8 mouse cellular contexts compared by ENCODE assay signal in genomic region chr11:120659509-120660300, GRCm38 (mm10). TPM values are rescaled to one million over a fixed set of nuclear protein-coding genes. Genes with fewer than 3 reads are reported as not detected.
DNase-seq lines count a peak whose midpoint lies in the region; ATAC-seq lines count a peak whose summit lies in the region.

No protein-coding gene starts in this region.

- peak; percentile 53 for DNase-seq in adrenal gland, postnatal 10 days
- DNase-seq in adrenal gland, postnatal 4 days (ENCODE audit: low spot score in 2 of 2), result no peak
- DNase-seq in R1 (ENCODE audit: low read depth, low spot score), result peak; percentile 40
- DNase-seq in left cerebral cortex, postnatal 36 days (ENCODE audit: low spot score in 2 of 2), result no peak

- H3K27me3 ChIP-seq in hindbrain, embryonic 16.5 days (replicated peaks; ENCODE audit: control insufficient read depth, insufficient read depth, low read length), result peaks cover 60% of the 10 kb centered on the region
- peaks cover 72% of the 10 kb centered on the region for H3K27me3 ChIP-seq in liver, embryonic 16.5 days (ENCODE audit: control insufficient read depth, insufficient read depth, low read depth, low read length)

- 2% methylated on average over 47 of the region's 50 CpGs for WGBS in hindbrain, embryonic 16.5 days
- WGBS in liver, embryonic 16.5 days (ENCODE audit: insufficient replicate concordance), result 6% methylated on average over 49 of the region's 50 CpGs

- intact Hi-C loops in left cerebral cortex, postnatal 36 days (cut with DNase I), result loop anchor here (2.0 to 10.0 kb wide), 2 partner anchors 53 to 115 kb away; partner anchors contain the start of genes Cenpx and Lrrc45

- H3K9ac ChIP-seq in hindbrain, embryonic 16.5 days (ENCODE audit: low read depth, low read length), result peak overlapping the region; percentile 22; the same call in 1 of the 2 replicates
- H3K9ac ChIP-seq in liver, embryonic 16.5 days (ENCODE audit: low read depth, low read length), result no peak overlapping the region

- peaks cover 2% of the 10 kb centered on the region; the same call in 1 of the 2 replicates for H3K9me3 ChIP-seq in hindbrain, embryonic 16.5 days (ENCODE audit: control insufficient read depth, low read length)
- H3K9me3 ChIP-seq in liver, embryonic 16.5 days (replicated peaks; ENCODE audit: control insufficient read depth, low read length), result no peaks in the 10 kb centered on the region

- H3K4me3 ChIP-seq in hindbrain, embryonic 16.5 days (ENCODE audit: low read length), result peak overlapping the region; percentile 39
- peak overlapping the region; percentile 27 for H3K4me3 ChIP-seq in liver, embryonic 16.5 days (ENCODE audit: low read depth, low read length)

- H3K27ac ChIP-seq in hindbrain, embryonic 16.5 days (ENCODE audit: low read depth, low read length), result no peak overlapping the region
- no peak overlapping the region for H3K27ac ChIP-seq in liver, embryonic 16.5 days (ENCODE audit: low read length)

- peak overlapping the region; percentile 59 for H3K4me2 ChIP-seq in hindbrain, embryonic 16.5 days (ENCODE audit: low read length)
- peak overlapping the region; percentile 46; the same call in 1 of the 2 replicates for H3K4me2 ChIP-seq in liver, embryonic 16.5 days (ENCODE audit: low read depth, low read length)

- H3K36me3 ChIP-seq in hindbrain, embryonic 16.5 days (ENCODE audit: control insufficient read depth, insufficient read depth, low read length), result no peaks in the 10 kb centered on the region
- no peaks in the 10 kb centered on the region for H3K36me3 ChIP-seq in liver, embryonic 16.5 days (ENCODE audit: control insufficient read depth, insufficient read depth)

- peaks cover 14% of the 10 kb centered on the region for H3K4me1 ChIP-seq in hindbrain, embryonic 16.5 days (ENCODE audit: control insufficient read depth, insufficient read depth, low read depth, low read length)
- peaks cover 13% of the 10 kb centered on the region for H3K4me1 ChIP-seq in liver, embryonic 16.5 days (ENCODE audit: control insufficient read depth, low read depth, low read length)

- ATAC-seq in hindbrain, embryonic 16.5 days, result no peak
- ATAC-seq in liver, embryonic 16.5 days (ENCODE audit: low read depth), result no peak
- ATAC-seq in activated CD4-positive, CD25-positive, alpha-beta regulatory T cell, adult 4 months, result no peak
- ATAC-seq in megakaryocyte-erythroid progenitor cell, adult 5-6 weeks (replicated peaks; ENCODE audit: low FRiP score, low TSS enrichment, poor library complexity, severe bottlenecking), result no peak

RNA-seq across cellular contexts. Expression of gene Notum, which starts 1.3 kb away (rescaled TPM):
- total RNA-seq in adrenal gland, postnatal 10 days (2021), result 10 to 100 TPM; 12.4 to 13.3 TPM
- 10 to 100 TPM in 1 of 2 experiments, 1 to 10 TPM in 1; 8.6 to 14.8 TPM for total RNA-seq in adrenal gland, postnatal 4 days (2021)
- polyA plus RNA-seq in hindbrain, embryonic 16.5 days (2015; fragmentation: Nextera tagmentation; extraction: Ambion mirVana), result 3.1 and 3.8 TPM in 2 replicates
- polyA plus RNA-seq in liver, embryonic 16.5 days (2015; fragmentation: Nextera tagmentation; extraction: Ambion mirVana), result 0.15 and 0.20 TPM in 2 replicates
- not detected for polyA plus RNA-seq in activated CD4-positive, CD25-positive, alpha-beta regulatory T cell, adult 4 months (2017; shearing (Covaris generic))
- 1 to 10 TPM; 5.6 to 6.6 TPM for total RNA-seq in left cerebral cortex, postnatal 36 days (2021)
- total RNA-seq in megakaryocyte-erythroid progenitor cell, adult 5-6 weeks (2014; fragmentation: Nextera tagmentation), result not detected in 2 replicates
- total RNA-seq in megakaryocyte-erythroid progenitor cell, adult 5-6 weeks (2017), result not detected in 2 replicates

RNA-seq across cellular contexts. Expression of gene Myadml2, which starts 11.7 kb away (rescaled TPM):
- 1 to 10 TPM; 3.2 to 7.6 TPM for total RNA-seq in adrenal gland, postnatal 10 days (2021)
- total RNA-seq in adrenal gland, postnatal 4 days (2021), result 1 to 10 TPM; 1.4 to 3.8 TPM
- 1.1 and 2.4 TPM in 2 replicates for polyA plus RNA-seq in hindbrain, embryonic 16.5 days (2015; fragmentation: Nextera tagmentation; extraction: Ambion mirVana)
- polyA plus RNA-seq in liver, embryonic 16.5 days (2015; fragmentation: Nextera tagmentation; extraction: Ambion mirVana), result 0.58 and 0.61 TPM in 2 replicates
- polyA plus RNA-seq in activated CD4-positive, CD25-positive, alpha-beta regulatory T cell, adult 4 months (2017; shearing (Covaris generic)), result not detected
- 10 to 100 TPM in 1 of 2 experiments, 1 to 10 TPM in 1; 8.2 to 11.9 TPM for total RNA-seq in left cerebral cortex, postnatal 36 days (2021)
- total RNA-seq in megakaryocyte-erythroid progenitor cell, adult 5-6 weeks (2014; fragmentation: Nextera tagmentation), result 6.3 TPM in 1 of 2 replicates, not detected in the other
- not detected in 2 replicates for total RNA-seq in megakaryocyte-erythroid progenitor cell, adult 5-6 weeks (2017)

RNA-seq across cellular contexts. Expression of gene Aspscr1, which starts 13.1 kb away (rescaled TPM):
- 10 to 100 TPM; 67.9 to 81.5 TPM for total RNA-seq in adrenal gland, postnatal 10 days (2021)
- total RNA-seq in adrenal gland, postnatal 4 days (2021), result 100 to 1,000 TPM; 108 to 110 TPM
- 146 and 151 TPM in 2 replicates for polyA plus RNA-seq in hindbrain, embryonic 16.5 days (2015; fragmentation: Nextera tagmentation; extraction: Ambion mirVana)
- polyA plus RNA-seq in liver, embryonic 16.5 days (2015; fragmentation: Nextera tagmentation; extraction: Ambion mirVana), result 44.6 and 44.7 TPM in 2 replicates
- polyA plus RNA-seq in activated CD4-positive, CD25-positive, alpha-beta regulatory T cell, adult 4 months (2017; shearing (Covaris generic)), result 100 to 1,000 TPM in 1 of 2 experiments, 10 to 100 TPM in 1; 78.1 to 110 TPM
- 10 to 100 TPM; 53.1 to 56.9 TPM for total RNA-seq in left cerebral cortex, postnatal 36 days (2021)
- total RNA-seq in megakaryocyte-erythroid progenitor cell, adult 5-6 weeks (2014; fragmentation: Nextera tagmentation), result 79.5 and 108 TPM in 2 replicates
- 15.5 and 52.7 TPM in 2 replicates for total RNA-seq in megakaryocyte-erythroid progenitor cell, adult 5-6 weeks (2017)

RNA-seq across cellular contexts. Expression of gene Pycr1, which starts 16.1 kb away (rescaled TPM):
- total RNA-seq in adrenal gland, postnatal 10 days (2021), result 1 to 10 TPM; 5.1 to 5.2 TPM
- total RNA-seq in adrenal gland, postnatal 4 days (2021), result 1 to 10 TPM; 5.4 to 8.6 TPM
- 18.0 and 20.0 TPM in 2 replicates for polyA plus RNA-seq in hindbrain, embryonic 16.5 days (2015; fragmentation: Nextera tagmentation; extraction: Ambion mirVana)
- polyA plus RNA-seq in liver, embryonic 16.5 days (2015; fragmentation: Nextera tagmentation; extraction: Ambion mirVana), result 4.8 and 5.1 TPM in 2 replicates
- under 1 TPM in 1 of 2 experiments, not detected in 1; 0.48 TPM for polyA plus RNA-seq in activated CD4-positive, CD25-positive, alpha-beta regulatory T cell, adult 4 months (2017; shearing (Covaris generic))
- 1 to 10 TPM; 2.9 to 3.9 TPM for total RNA-seq in left cerebral cortex, postnatal 36 days (2021)
- total RNA-seq in megakaryocyte-erythroid progenitor cell, adult 5-6 weeks (2014; fragmentation: Nextera tagmentation), result 0.13 and 1.1 TPM in 2 replicates
- total RNA-seq in megakaryocyte-erythroid progenitor cell, adult 5-6 weeks (2017), result 1.5 TPM in 1 of 2 replicates, not detected in the other

RNA-seq across cellular contexts. Expression of gene Mafg, which starts 26.3 kb away (rescaled TPM):
- 10 to 100 TPM; 41.1 to 46.5 TPM for total RNA-seq in adrenal gland, postnatal 10 days (2021)
- total RNA-seq in adrenal gland, postnatal 4 days (2021), result 10 to 100 TPM; 51.4 to 56.0 TPM
- 25.4 and 34.6 TPM in 2 replicates for polyA plus RNA-seq in hindbrain, embryonic 16.5 days (2015; fragmentation: Nextera tagmentation; extraction: Ambion mirVana)
- 29.4 and 30.9 TPM in 2 replicates for polyA plus RNA-seq in liver, embryonic 16.5 days (2015; fragmentation: Nextera tagmentation; extraction: Ambion mirVana)
- 10 to 100 TPM; 10.7 to 14.3 TPM for polyA plus RNA-seq in activated CD4-positive, CD25-positive, alpha-beta regulatory T cell, adult 4 months (2017; shearing (Covaris generic))
- 100 to 1,000 TPM in 1 of 2 experiments, 10 to 100 TPM in 1; 76.5 to 103 TPM for total RNA-seq in left cerebral cortex, postnatal 36 days (2021)
- total RNA-seq in megakaryocyte-erythroid progenitor cell, adult 5-6 weeks (2014; fragmentation: Nextera tagmentation), result 26.0 and 31.6 TPM in 2 replicates
- 11.7 and 12.2 TPM in 2 replicates for total RNA-seq in megakaryocyte-erythroid progenitor cell, adult 5-6 weeks (2017)

Comparison
In these comparisons a context has a peak if more than half of its experiments do, and no peak if none do; other contexts are left out.
1. DNase-seq: peak in adrenal gland, postnatal 10 days (single experiment) and R1 (single experiment); none in adrenal gland, postnatal 4 days (0 of 2) and left cerebral cortex, postnatal 36 days (0 of 2).
2. RNA of gene Notum, which starts 1.3 kb away (total RNA-seq): 8.6 to 14.8 TPM in adrenal gland, postnatal 4 days, 12.4 to 13.3 TPM in adrenal gland, postnatal 10 days and 5.6 to 6.6 TPM in left cerebral cortex, postnatal 36 days; not detected in megakaryocyte-erythroid progenitor cell, adult 5-6 weeks; every median in the first group is over 4 times any median in the second.